Mouse (Mus musculus) left cerebral cortex, adult 11 months (tissue): ENCODE data around the gene Mtmr6.
"Not testable (repeated sequence)": the region's sequence is repeated elsewhere in the genome, so short reads cannot be mapped to it uniquely, and the experiment has no call there.

Experiments
- DNase-seq: peaks from one replicate; pipeline ENCODE4 v3.0.0; 2022; ENCODE audit warnings: low spot score

Gene Mtmr6

GRCm38 (mm10) chr14:60295531-60295930, 30.5 kb downstream of the Mtmr6 start:
- DNase-seq, result no peak

GRCm38 (mm10) chr14:60300224-60300991, 35.4 kb downstream of the Mtmr6 start:
- DNase-seq, result no peak

- no peak for DNase-seq
Measured at GRCm38 (mm10) chr14:60301024-60301423, 36.0 kb downstream of the Mtmr6 start.

- no peak for DNase-seq
Measured at GRCm38 (mm10) chr14:60302441-60302840, 37.4 kb downstream of the Mtmr6 start.

GRCm38 (mm10) chr14:60304441-60305220, 39.6 kb downstream of the Mtmr6 start:
- no peak for DNase-seq

- DNase-seq, result no peak
Measured at GRCm38 (mm10) chr14:60308113-60308512, 43.1 kb downstream of the Mtmr6 start.

GRCm38 (mm10) chr14:60310691-60311090, 45.7 kb downstream of the Mtmr6 start:
- DNase-seq, result no peak

GRCm38 (mm10) chr14:60319231-60319630, 54.2 kb downstream of the Mtmr6 start:
- DNase-seq, result no peak

- no peak for DNase-seq
Measured at GRCm38 (mm10) chr14:60320813-60321212, 55.8 kb downstream of the Mtmr6 start.

- DNase-seq, result not testable (repeated sequence)
Measured at GRCm38 (mm10) chr14:60340001-60340400, 75.0 kb downstream of the Mtmr6 start.

GRCm38 (mm10) chr14:60340570-60340969, 75.5 kb downstream of the Mtmr6 start:
- no peak for DNase-seq

- DNase-seq, result no peak
Measured at GRCm38 (mm10) chr14:60345326-60345876, 80.4 kb downstream of the Mtmr6 start.
